Mouse (Mus musculus): ENCODE data around the gene Flt3l.

GRCm38 (mm10) chr7:45125144-45125600, 11.1 kb downstream of the Flt3l start:
- no peak for TF ChIP-seq POLR2A (IDR thresholded peaks at IDR 0.05; ENCODE audit: borderline replicate concordance, extremely low read depth, low read depth, low read length)
- no peak for TF ChIP-seq CTCF (IDR thresholded peaks at IDR 0.05; ENCODE audit: insufficient read depth, low read length)
